Mouse (Mus musculus) midbrain, embryonic 10.5 days (tissue): ENCODE data around the gene Fbxo34. TPM values are rescaled to one million over a fixed set of nuclear protein-coding genes. Genes with fewer than 3 reads are reported as not detected.

Experiments
- DNase-seq: peaks from one replicate; pipeline ENCODE4 v3.0.0-alpha.2; 2017; ENCODE audit warnings: low spot score
- H3K27ac ChIP-seq: fragments of 300-500 bp; sonication (generic); replicated peaks from 2 replicates; pipeline ENCODE4 v1.5.1; 2016; ENCODE audit warnings: mild to moderate bottlenecking
- H3K27me3 ChIP-seq: fragments of 300-500 bp; sonication (generic); 2 replicates; pipeline ENCODE4 v1.6.1; 2016; ENCODE audit warnings: low read depth, mild to moderate bottlenecking; ENCODE audit not compliant: poor library complexity, severe bottlenecking
- H3K36me3 ChIP-seq: fragments of 300-500 bp; sonication (generic); 2 replicates; pipeline ENCODE4 v1.6.1; 2016; ENCODE audit warnings: mild to moderate bottlenecking, moderate library complexity
- H3K4me1 ChIP-seq: fragments of 300-500 bp; sonication (generic); 2 replicates; pipeline ENCODE4 v1.6.1; 2016
- H3K4me3 ChIP-seq: fragments of 300-500 bp; sonication (generic); 2 replicates; pipeline ENCODE4 v1.5.1; 2016; ENCODE audit warnings: mild to moderate bottlenecking, moderate library complexity
- H3K9me3 ChIP-seq: fragments of 300-500 bp; sonication (generic); replicated peaks from 2 replicates; pipeline ENCODE4 v1.6.1; 2016; ENCODE audit warnings: mild to moderate bottlenecking
- WGBS: fragments of 180-500 bp; shearing (Covaris S2); methylation state at CpG from one replicate; pipeline ENCODE4 v1.1.7; 2016; 5-methylcytosine and 5-hydroxymethylcytosine counted together
- polyA plus RNA-seq: library from polyadenylated mRNA; unstranded; fragments of >200 nt; fragmentation: Nextera tagmentation; extraction: Ambion mirVana; gene quantifications from 2 replicates; pipeline ENCODE4 v1.2.1, GENCODE M21; 2016

The Fbxo34 gene
- polyA plus RNA-seq, 1 experiment from 2014 or later = 23.2 TPM

DNA sequence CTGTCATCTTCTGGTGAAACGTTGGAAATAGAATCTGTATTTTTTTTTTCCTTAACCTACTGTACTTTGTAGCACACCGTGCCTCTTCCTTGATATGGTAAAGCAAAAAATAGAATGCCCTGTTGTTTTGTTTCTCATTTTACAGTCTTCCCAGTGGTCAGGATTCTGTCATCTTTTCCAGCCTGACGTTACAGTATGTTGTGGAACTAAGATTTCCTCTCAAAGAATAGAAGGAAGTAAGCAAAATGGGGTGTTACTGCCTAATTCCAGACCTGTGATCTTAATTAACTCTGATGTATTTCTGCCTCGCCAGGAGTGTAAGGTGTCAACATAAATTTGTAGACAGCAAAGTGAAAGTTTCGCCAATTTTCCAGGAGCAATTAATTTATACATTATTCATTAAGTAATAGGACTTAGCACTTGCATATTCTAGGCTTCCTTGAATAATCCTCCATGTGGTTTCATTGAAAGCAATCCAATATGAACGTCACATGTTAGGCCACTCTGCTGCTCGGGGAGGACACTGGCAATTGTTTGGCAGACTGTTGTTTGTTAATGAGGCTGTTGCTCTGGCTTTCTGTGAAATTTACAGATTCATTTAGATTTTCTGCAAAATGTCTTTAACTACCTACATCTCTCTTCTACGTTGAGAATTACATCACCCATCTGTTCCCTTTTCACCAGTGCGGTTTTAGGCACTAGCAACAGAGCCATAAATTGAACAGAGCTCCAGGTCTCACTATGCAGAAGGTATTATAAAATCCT lies 4.7 kb upstream of the Fbxo34 start:
- Histone ChIP-seq H3K4me3 (no peak overlapping the region), H3K9me3 (peaks cover 7% of the 10 kb centered on the region; the same call in 1 of the 2 replicates), H3K27me3 (no peaks in the 10 kb centered on the region), H3K27ac (no peak overlapping the region), H3K36me3 (no peaks in the 10 kb centered on the region), H3K4me1 (no peaks in the 10 kb centered on the region)
- 79% methylated on average over 9 of the region's 9 CpGs for WGBS
- no peak for DNase-seq

DNA sequence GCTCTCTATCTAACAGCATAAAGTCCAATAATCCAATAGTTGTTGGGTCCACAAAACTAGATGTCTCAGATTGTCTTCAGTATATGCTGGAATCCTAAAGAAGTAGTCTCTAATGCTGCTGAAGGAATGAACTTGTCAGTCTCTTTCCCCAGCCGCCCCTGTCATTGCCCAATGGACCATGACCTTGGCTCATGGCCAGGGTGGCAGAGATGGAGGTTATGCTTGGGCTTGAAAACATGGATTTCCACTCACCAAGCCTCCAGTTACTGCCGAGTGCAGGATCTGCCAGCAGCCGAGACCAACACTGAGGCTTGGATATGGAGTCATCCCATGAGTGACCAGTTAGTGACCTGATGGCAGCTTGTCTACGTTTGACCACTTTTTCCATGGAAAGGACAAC lies 9.3 kb downstream of the Fbxo34 start:
- no peaks in the 10 kb centered on the region for H3K9me3 ChIP-seq
- no peaks in the 10 kb centered on the region for H3K4me1 ChIP-seq
- H3K4me3 ChIP-seq = no peak overlapping the region
- no peaks in the 10 kb centered on the region for H3K27me3 ChIP-seq
- DNase-seq = no peak
- 82% methylated on average over 4 of the region's 4 CpGs for WGBS
- no peak overlapping the region for H3K27ac ChIP-seq
- no peaks in the 10 kb centered on the region for H3K36me3 ChIP-seq

DNA sequence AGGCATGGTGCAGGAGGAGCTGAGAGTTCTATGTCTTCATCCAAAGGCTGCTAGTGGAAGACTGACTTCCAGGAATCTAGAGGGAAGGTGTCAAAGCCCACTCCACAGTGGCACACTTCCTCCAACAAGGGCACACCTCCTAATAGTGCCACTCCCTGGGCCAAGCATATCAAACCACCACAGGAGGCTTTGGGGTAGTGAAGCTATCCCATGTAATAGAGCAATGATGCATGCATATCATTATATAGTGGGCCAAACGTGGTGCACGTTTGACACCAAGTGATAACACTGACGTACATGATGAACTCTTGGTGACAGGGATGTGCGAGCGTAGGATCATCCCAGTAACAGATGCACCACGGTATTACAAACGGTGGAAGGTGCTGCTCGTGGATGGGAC lies 11.8 kb downstream of the Fbxo34 start:
- no peaks in the 10 kb centered on the region for H3K9me3 ChIP-seq
- H3K27ac ChIP-seq = no peak overlapping the region
- H3K4me1 ChIP-seq = no peaks in the 10 kb centered on the region
- H3K36me3 ChIP-seq = no peaks in the 10 kb centered on the region
- H3K27me3 ChIP-seq = no peaks in the 10 kb centered on the region
- no peak overlapping the region for H3K4me3 ChIP-seq
- no peak for DNase-seq
- 92% methylated on average over 8 of the region's 8 CpGs for WGBS

DNA sequence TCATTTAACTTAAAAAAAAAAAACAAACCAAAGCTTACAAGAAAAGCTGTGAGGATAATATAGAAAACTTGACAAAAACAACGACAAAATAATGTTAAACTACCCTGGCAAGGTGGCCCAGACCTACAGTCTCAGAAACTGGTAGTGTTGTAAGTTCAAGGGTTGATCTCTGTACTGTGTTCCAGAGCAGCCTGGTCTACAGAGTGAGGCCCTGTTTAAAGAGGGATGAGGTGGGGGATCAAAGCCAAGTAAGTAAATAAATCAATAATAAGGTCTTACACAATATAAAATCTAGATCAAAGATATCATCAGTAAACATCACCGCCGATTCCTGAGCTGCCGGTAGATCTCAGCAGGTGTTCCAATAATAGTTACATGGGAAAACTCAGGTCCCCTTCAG lies 12.2 kb downstream of the Fbxo34 start:
- H3K9me3 ChIP-seq = no peaks in the 10 kb centered on the region
- H3K27me3 ChIP-seq = no peaks in the 10 kb centered on the region
- no peak overlapping the region for H3K27ac ChIP-seq
- 89% methylated on average over 4 of the region's 4 CpGs for WGBS
- H3K4me1 ChIP-seq = no peaks in the 10 kb centered on the region
- no peak overlapping the region for H3K4me3 ChIP-seq
- no peaks in the 10 kb centered on the region for H3K36me3 ChIP-seq
- DNase-seq = no peak

DNA sequence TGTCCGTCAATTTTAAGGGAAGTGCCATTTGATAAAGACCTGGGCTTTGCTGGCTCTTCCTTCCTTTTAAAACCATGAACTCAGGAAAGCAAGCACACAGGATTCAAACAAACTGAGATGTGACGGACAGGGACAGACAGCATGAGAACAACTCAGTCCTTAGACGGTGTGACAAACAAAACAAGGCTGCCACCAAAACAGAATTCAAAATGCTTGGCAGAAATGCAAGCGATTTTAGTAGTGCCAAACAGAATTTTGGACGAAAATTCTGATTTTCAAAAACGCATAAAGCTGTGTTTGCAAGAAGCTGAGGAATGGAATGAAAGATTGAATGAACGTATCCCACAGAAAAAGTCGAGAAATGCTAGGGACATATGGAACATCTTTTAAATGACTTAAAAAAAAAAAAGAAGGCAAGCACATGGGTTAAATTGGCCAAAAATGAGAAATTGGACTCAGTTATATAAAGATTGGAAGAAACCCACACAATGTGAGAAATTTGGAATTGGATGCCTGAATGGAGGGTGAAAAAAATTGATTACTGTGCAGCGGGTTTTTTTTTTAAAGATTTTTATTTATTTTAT lies 12.7 kb downstream of the Fbxo34 start:
- no peaks in the 10 kb centered on the region for H3K27me3 ChIP-seq
- no peaks in the 10 kb centered on the region for H3K9me3 ChIP-seq
- WGBS = 86% methylated on average over 9 of the region's 9 CpGs
- no peaks in the 10 kb centered on the region for H3K36me3 ChIP-seq
- no peak overlapping the region for H3K4me3 ChIP-seq
- no peaks in the 10 kb centered on the region for H3K4me1 ChIP-seq
- no peak for DNase-seq
- no peak overlapping the region for H3K27ac ChIP-seq

DNA sequence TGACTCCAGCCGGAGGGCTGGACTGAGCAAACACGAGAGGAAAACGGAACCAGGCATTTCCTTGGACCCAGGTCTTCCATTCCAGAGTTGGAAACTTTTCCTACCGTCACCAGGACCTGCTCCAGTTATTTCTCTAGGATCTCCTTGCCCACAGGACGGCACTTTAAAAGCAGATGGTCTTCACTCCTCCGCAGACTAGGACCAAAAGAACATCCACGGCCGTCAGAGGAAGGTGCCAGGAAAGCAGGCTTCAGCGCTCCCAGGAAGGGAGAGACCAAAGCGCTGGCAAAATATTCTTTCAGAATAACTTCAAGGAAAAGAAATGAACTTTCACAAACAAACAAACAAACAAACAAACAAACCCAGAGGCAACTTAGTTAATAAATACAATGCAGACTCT lies 14.2 kb downstream of the Fbxo34 start:
- WGBS = 86% methylated on average over 10 of the region's 10 CpGs

DNA sequence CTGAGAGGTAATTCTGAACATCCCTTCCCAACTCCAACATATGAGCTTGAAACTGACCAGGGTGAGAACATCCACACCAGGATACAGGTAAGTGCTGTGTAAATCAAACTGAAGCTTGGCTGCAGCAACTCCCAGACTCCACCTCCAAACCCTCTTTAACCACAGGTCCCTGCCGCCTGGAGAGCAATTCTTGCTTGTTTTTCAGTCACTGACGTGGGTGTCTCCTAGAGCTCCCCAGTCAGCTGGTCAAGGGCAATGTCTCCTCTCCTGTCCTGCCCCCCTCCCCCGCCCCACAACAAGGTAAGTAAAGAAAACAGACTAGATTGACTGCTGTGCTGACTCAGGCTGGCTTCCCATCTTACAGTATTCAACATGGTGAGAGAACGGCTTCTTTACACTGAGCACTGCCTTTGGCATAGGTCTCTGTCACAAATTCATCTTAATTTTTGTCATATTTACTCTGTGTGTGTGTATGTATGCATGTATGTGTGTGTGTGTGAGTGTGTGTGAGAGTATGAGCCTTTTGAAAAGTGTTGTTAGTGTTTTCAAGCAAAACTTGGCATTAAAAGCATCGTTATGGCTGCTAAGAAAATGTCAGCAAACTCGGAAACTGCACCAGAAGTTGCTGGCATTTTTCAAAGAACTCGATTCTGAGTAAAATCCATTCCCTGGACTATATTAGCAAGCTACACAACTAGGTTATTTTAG lies 15.4 kb downstream of the Fbxo34 start:
- WGBS = 54% methylated on average over 7 of the region's 7 CpGs
- Histone ChIP-seq H3K36me3 (no peaks in the 10 kb centered on the region), H3K27me3 (no peaks in the 10 kb centered on the region), H3K4me1 (no peaks in the 10 kb centered on the region), H3K27ac (no peak overlapping the region), H3K9me3 (no peaks in the 10 kb centered on the region), H3K4me3 (no peak overlapping the region)
- no peak for DNase-seq

More for the DNA sequence above, 14.2 kb downstream of the Fbxo34 start:
- no peak overlapping the region for H3K4me3 ChIP-seq
- H3K9me3 ChIP-seq = no peaks in the 10 kb centered on the region
- H3K27me3 ChIP-seq = no peaks in the 10 kb centered on the region
- H3K36me3 ChIP-seq = no peaks in the 10 kb centered on the region
- H3K27ac ChIP-seq = no peak overlapping the region
- no peaks in the 10 kb centered on the region for H3K4me1 ChIP-seq
- DNase-seq = no peak

DNA sequence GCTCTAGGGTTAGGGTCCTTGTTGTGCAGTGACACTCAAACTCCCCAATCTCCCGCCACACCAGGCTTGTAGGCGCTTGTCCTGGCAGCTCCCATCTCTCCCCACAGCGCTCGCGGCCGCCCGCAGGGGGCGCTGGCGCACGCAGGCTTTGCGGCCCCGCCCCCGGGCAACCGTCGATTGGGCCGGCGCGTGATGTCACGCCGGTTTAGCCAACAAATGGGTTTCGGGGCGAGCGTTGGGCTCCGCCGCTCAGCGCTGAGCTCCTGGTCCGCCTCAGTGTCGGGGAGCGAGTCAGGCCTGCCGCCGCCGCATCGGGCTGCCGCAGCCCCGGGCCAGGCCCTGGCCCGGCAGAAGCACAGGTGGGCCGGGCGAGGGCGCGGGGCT lies 22.1 kb downstream of the Fbxo34 start:
- H3K27me3 ChIP-seq = no peaks in the 10 kb centered on the region
- peak; percentile 96 for DNase-seq
- peak overlapping the region; percentile 88 for H3K4me3 ChIP-seq
- peak overlapping the region; percentile 94 for H3K27ac ChIP-seq
- H3K36me3 ChIP-seq = peaks cover 11% of the 10 kb centered on the region
- H3K9me3 ChIP-seq = no peaks in the 10 kb centered on the region
- under 1% methylated on average over 40 of the region's 40 CpGs for WGBS
- peaks cover 16% of the 10 kb centered on the region for H3K4me1 ChIP-seq

DNA sequence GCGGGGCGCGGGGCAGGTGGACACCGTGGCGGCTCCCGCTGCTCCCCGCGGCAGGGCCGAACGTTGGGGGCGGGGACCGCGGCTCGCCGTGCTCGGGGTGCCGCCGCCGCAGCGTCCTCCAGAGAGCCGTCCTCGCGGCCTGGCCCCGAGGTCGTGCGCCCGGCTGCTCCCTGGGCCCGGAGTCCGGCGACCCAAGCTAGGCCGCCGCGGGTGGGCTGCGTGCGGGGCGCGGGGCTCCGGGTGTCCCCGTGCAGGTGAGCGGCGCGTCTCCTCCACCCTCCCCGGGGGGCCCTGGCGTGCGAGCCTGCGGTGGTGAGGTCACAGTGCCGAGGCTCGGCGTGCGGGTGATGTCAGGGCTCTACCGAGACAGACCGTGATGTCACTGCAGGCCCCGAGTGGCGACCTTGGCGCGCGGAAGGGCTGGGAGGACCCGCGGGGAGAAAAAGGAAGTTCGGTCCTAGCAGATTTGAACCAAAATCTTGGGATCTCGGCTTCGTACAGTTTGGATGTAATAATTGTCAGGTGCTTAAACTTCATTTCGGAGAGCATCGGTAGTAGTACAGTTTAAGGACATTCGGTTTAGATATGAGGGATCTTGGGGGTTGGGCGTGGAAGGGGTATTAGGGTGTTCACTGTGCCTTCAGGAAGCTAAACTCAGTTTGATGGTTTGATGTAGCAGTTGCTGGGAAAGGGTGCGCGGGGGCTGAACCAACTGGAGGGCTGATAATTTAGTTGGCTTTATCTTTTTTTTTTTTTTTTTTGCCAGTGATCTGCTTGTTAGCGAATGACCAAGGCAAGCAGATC lies 22.7 kb downstream of the Fbxo34 start:
- Histone ChIP-seq H3K4me3 (peak overlapping the region; percentile 88), H3K4me1 (peaks cover 16% of the 10 kb centered on the region), H3K36me3 (peaks cover 11% of the 10 kb centered on the region), H3K27me3 (no peaks in the 10 kb centered on the region), H3K27ac (peak overlapping the region; percentile 94), H3K9me3 (no peaks in the 10 kb centered on the region)
- peak; percentile 72 for DNase-seq
- 3% methylated on average over 68 of the region's 69 CpGs for WGBS

DNA sequence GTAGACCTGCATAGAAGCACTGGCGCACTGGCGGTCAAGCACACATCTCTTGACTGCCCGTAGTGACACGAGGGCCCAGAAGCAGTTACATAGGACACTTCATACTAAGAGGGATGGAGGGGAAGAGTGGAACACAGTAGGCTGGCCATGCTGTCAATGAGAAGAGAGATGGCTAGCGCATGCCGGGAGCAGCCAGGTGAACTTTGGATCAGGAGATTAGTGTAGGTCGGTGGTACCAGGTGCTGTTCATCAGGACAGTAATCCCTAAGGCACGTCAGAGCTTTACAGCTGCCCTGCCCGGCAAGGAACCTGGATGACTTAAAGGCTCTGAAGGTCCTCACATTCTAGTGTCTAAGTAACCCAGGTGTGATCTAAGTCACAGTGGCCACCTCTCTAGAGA lies 23.7 kb downstream of the Fbxo34 start:
- Histone ChIP-seq H3K36me3 (peaks cover 11% of the 10 kb centered on the region), H3K4me3 (peak overlapping the region; percentile 88; the same call in 1 of the 2 replicates), H3K27ac (no peak overlapping the region), H3K4me1 (peaks cover 16% of the 10 kb centered on the region), H3K27me3 (no peaks in the 10 kb centered on the region), H3K9me3 (no peaks in the 10 kb centered on the region)
- WGBS = 86% methylated on average over 9 of the region's 9 CpGs
- no peak for DNase-seq

DNA sequence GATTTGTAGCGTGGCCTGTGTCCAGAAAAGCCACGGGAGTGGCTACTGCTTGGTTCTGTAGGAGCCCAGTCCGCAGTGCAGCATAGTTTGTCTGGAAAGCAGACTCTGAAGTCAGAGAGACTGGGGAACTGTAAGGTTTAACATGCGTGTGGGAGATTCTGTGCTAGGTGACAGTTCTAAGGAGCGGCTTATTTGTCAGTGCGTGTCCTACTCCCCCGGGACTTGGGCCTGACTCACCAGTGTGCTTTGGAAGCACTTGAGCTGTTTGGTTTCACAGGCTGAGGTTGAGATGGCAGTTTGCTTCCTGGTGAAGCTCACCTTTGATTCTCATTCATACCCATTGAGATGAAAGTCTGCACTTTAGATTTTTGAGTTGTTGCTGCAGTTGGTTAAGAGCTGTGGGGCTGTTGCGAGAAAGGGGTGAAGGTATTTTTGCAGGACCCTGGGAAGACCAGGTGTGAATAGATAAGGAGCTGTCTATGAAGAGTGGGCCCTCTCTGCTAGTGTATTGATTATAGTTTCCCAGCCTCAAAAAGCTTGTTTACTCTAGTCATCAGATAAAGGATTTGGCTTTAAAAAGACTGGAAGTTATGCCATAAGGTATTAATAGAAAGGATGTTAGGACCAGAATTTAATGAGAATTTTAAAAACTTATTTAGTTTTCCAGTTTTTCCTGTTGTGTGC lies 24.5 kb downstream of the Fbxo34 start:
- Histone ChIP-seq H3K36me3 (peaks cover 11% of the 10 kb centered on the region), H3K9me3 (no peaks in the 10 kb centered on the region), H3K27me3 (no peaks in the 10 kb centered on the region), H3K4me3 (no peak overlapping the region), H3K27ac (no peak overlapping the region), H3K4me1 (peaks cover 16% of the 10 kb centered on the region)
- DNase-seq = no peak
- WGBS = 93% methylated on average over 8 of the region's 8 CpGs

DNA sequence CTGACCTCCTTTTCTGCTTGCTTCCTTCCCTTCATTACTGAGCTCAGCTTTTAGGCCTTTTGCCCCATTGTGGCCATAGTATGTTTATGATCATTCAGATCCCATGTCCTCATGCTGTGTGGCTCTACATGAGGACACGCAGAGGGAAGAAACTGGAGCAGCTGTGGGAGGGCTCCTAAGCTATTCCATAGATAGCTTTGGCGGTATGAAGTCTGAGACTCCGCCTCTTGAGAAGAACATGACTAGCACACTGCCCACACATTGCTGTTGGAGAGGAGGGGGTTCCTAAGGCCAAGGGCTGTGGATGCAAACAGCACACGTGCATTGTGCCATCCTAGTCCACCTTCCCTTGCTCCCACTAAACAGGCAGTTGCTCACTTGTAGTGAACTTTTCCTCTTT lies 26.0 kb downstream of the Fbxo34 start:
- Histone ChIP-seq H3K27me3 (no peaks in the 10 kb centered on the region), H3K27ac (no peak overlapping the region), H3K4me3 (no peak overlapping the region), H3K9me3 (no peaks in the 10 kb centered on the region), H3K4me1 (peaks cover 16% of the 10 kb centered on the region), H3K36me3 (peaks cover 11% of the 10 kb centered on the region)
- DNase-seq = no peak
- WGBS = 91% methylated on average over 4 of the region's 4 CpGs
